Mouse (Mus musculus) midbrain, postnatal 0 days (tissue): ENCODE measurements at regions not wholly inside any gene's neighbourhood (a gene's known extent, or its start where the extent isn't known, plus 50 kb on each side); places are given as distances from the start of the nearest gene placed in this dataset.

Experiments
- ATAC-seq: fragments of 200-750 bp; cut with Nextera tagmentation; 2 replicates; pipeline ENCODE4 v1.8.0; 2017; ENCODE audit warnings: moderate number of reproducible peaks, mild to moderate bottlenecking, moderate TSS enrichment, moderate library complexity; ENCODE audit not compliant: low FRiP score
- DNase-seq: peaks from one replicate; pipeline ENCODE4 v3.0.0-alpha.2; 2015; ENCODE audit warnings: low spot score
- H3K27ac ChIP-seq: fragments of 300-500 bp; sonication (generic); 2 replicates; pipeline ENCODE4 v1.5.1; 2014; ENCODE audit warnings: low read depth, mild to moderate bottlenecking, low read length, mixed read lengths
- H3K27me3 ChIP-seq: fragments of 300-500 bp; sonication (generic); 2 replicates; pipeline ENCODE4 v1.6.1; 2014; ENCODE audit warnings: low read length, control low read depth, mixed read lengths; ENCODE audit not compliant: insufficient read depth
- H3K36me3 ChIP-seq: fragments of 300-500 bp; sonication (generic); 2 replicates; pipeline ENCODE4 v1.6.1; 2014; ENCODE audit warnings: low read length, control low read depth, mixed read lengths; ENCODE audit not compliant: insufficient read depth
- H3K4me1 ChIP-seq: fragments of 300-500 bp; sonication (generic); 2 replicates; pipeline ENCODE4 v1.6.1; 2014; ENCODE audit warnings: mild to moderate bottlenecking, control low read depth, antibody characterized with exemption, low read length, mixed read lengths; ENCODE audit not compliant: insufficient read depth
- H3K4me2 ChIP-seq: fragments of 300-500 bp; sonication (generic); 2 replicates; pipeline ENCODE4 v1.6.1; 2014; ENCODE audit warnings: low read depth, mild to moderate bottlenecking, low read length, mixed read lengths; ENCODE audit not compliant: poor library complexity, severe bottlenecking
- H3K4me3 ChIP-seq: fragments of 300-500 bp; sonication (generic); 2 replicates; pipeline ENCODE4 v1.5.1; 2014; ENCODE audit warnings: low read depth, mild to moderate bottlenecking, low read length, moderate library complexity
- H3K9ac ChIP-seq: fragments of 300-500 bp; sonication (generic); replicated peaks from 2 replicates; pipeline ENCODE4 v1.6.1; 2014; ENCODE audit warnings: mild to moderate bottlenecking, low read length, moderate library complexity, mixed read lengths; ENCODE audit not compliant: poor library complexity, severe bottlenecking
- H3K9me3 ChIP-seq: fragments of 300-500 bp; sonication (generic); 2 replicates; pipeline ENCODE4 v1.6.1; 2016; ENCODE audit warnings: low read length, control low read depth
- CTCF ChIP-seq: IDR thresholded peaks from 2 replicates; pipeline ENCODE4 v1.5.1; 2016; ENCODE audit warnings: antibody characterized with exemption, mild to moderate bottlenecking
- WGBS: fragments of 180-500 bp; shearing (Covaris S2); extraction: QIAGEN DNeasy Blood & Tissue Kit; methylation state at CpG from one replicate; pipeline ENCODE4 v1.1.7; 2014; 5-methylcytosine and 5-hydroxymethylcytosine counted together

- Histone ChIP-seq H3K4me3 (no peak overlapping the region), H3K9ac (no peak overlapping the region), H3K36me3 (no peaks in the 10 kb centered on the region), H3K4me2 (no peak overlapping the region), H3K4me1 (no peaks in the 10 kb centered on the region), H3K27me3 (no peaks in the 10 kb centered on the region), H3K27ac (no peak overlapping the region), H3K9me3 (no peaks in the 10 kb centered on the region)
- no peak for ATAC-seq
- no peak for TF ChIP-seq CTCF
- 88% methylated on average over 8 of the region's 8 CpGs for WGBS
- no peak for DNase-seq
Observed at GRCm38 (mm10) chr14:23115889-23116510, 898.3 kb downstream of the Kcnma1 start.

GRCm38 (mm10) chr14:23114910-23115309 is 899.4 kb downstream of the Kcnma1 start:
- no peaks in the 10 kb centered on the region for H3K36me3 ChIP-seq
- H3K4me2 ChIP-seq: no peak overlapping the region
- WGBS: 80% methylated on average over 5 of the region's 5 CpGs
- H3K27me3 ChIP-seq: no peaks in the 10 kb centered on the region
- no peak overlapping the region for H3K9ac ChIP-seq
- no peaks in the 10 kb centered on the region for H3K4me1 ChIP-seq
- DNase-seq: no peak
- no peak for TF ChIP-seq CTCF
- no peak overlapping the region for H3K4me3 ChIP-seq
- no peak for ATAC-seq
- H3K9me3 ChIP-seq: no peaks in the 10 kb centered on the region
- no peak overlapping the region for H3K27ac ChIP-seq

- 100% methylated on average over 1 of the region's 1 CpGs for WGBS
- no peaks in the 10 kb centered on the region for H3K27me3 ChIP-seq
- H3K4me1 ChIP-seq: no peaks in the 10 kb centered on the region
- TF ChIP-seq CTCF: no peak
- no peaks in the 10 kb centered on the region for H3K9me3 ChIP-seq
- no peak overlapping the region for H3K4me2 ChIP-seq
- ATAC-seq (no peak), DNase-seq (no peak)
- no peaks in the 10 kb centered on the region for H3K36me3 ChIP-seq
- no peak overlapping the region for H3K9ac ChIP-seq
- no peak overlapping the region for H3K27ac ChIP-seq
- H3K4me3 ChIP-seq: no peak overlapping the region
Observed at GRCm38 (mm10) chr14:23114456-23114855, 899.8 kb downstream of the Kcnma1 start.

- 41% methylated on average over 2 of the region's 2 CpGs for WGBS
- ATAC-seq: no peak
- H3K27ac ChIP-seq: no peak overlapping the region
- no peak overlapping the region for H3K4me2 ChIP-seq
- no peak overlapping the region for H3K9ac ChIP-seq
- H3K4me3 ChIP-seq: no peak overlapping the region
- H3K27me3 ChIP-seq: no peaks in the 10 kb centered on the region
- H3K36me3 ChIP-seq: no peaks in the 10 kb centered on the region
- no peaks in the 10 kb centered on the region for H3K4me1 ChIP-seq
- no peak for TF ChIP-seq CTCF
- DNase-seq: no peak
- H3K9me3 ChIP-seq: no peaks in the 10 kb centered on the region
Observed at GRCm38 (mm10) chr14:23112369-23112768, 901.9 kb downstream of the Kcnma1 start.

GRCm38 (mm10) chr14:23108590-23108989 is 905.7 kb downstream of the Kcnma1 start:
- 89% methylated on average over 7 of the region's 7 CpGs for WGBS
- Histone ChIP-seq H3K36me3 (no peaks in the 10 kb centered on the region), H3K4me1 (0 out of 2 replicates have a peak, but pooled peaks cover 2% of the 10 kb centered on the region), H3K27me3 (no peaks in the 10 kb centered on the region), H3K9ac (no peak overlapping the region), H3K9me3 (no peaks in the 10 kb centered on the region), H3K4me3 (no peak overlapping the region), H3K4me2 (no peak overlapping the region), H3K27ac (no peak overlapping the region)
- no peak for DNase-seq
- ATAC-seq: no peak
- no peak for TF ChIP-seq CTCF

GRCm38 (mm10) chr14:23107466-23107865 is 906.8 kb downstream of the Kcnma1 start:
- 53% methylated on average over 4 of the region's 4 CpGs for WGBS
- no peak overlapping the region for H3K4me2 ChIP-seq
- no peak for TF ChIP-seq CTCF
- no peak overlapping the region for H3K27ac ChIP-seq
- ATAC-seq: no peak
- H3K9ac ChIP-seq: no peak overlapping the region
- H3K36me3 ChIP-seq: no peaks in the 10 kb centered on the region
- no peak overlapping the region for H3K4me3 ChIP-seq
- DNase-seq: peak; percentile 15
- H3K27me3 ChIP-seq: no peaks in the 10 kb centered on the region
- 0 out of 2 replicates have a peak, but pooled peaks cover 2% of the 10 kb centered on the region for H3K4me1 ChIP-seq
- no peaks in the 10 kb centered on the region for H3K9me3 ChIP-seq
